Mouse (Mus musculus): ENCODE results near the gene Trmt2a. TPM values are rescaled to one million over a fixed set of nuclear protein-coding genes. Genes with fewer than 3 reads are reported as not detected.
A peak's percentile ranks its signal among the peaks of the same experiment; 100 is the strongest.
"Not testable (repeated sequence)": the region's sequence is repeated elsewhere in the genome, so short reads cannot be mapped to it uniquely, and the experiment has no call there.

Gene Trmt2a
- polyA plus RNA-seq, 1 experiment from 2014 or later: 58.2 TPM

GRCm38 (mm10) chr16:18288581-18289061 lies 40.1 kb downstream of the Trmt2a start:
- H3K36me3 ChIP-seq (ENCODE audit: control insufficient read depth, insufficient read depth, low read length): peaks cover 16% of the 10 kb centered on the region
- ATAC-seq (replicated peaks; ENCODE audit: insufficient number of reproducible peaks, low FRiP score, low TSS enrichment): peak; percentile 90
- WGBS (ENCODE audit: insufficient replicate concordance): under 1% methylated on average over 31 of the region's 31 CpGs

GRCm38 (mm10) chr16:18289067-18289588 lies 40.6 kb downstream of the Trmt2a start, which contains the start of gene Dgcr8:
Gene Dgcr8 (minus strand): TSS chr16:18289246.
- H3K27me3 ChIP-seq (ENCODE audit: control insufficient read depth, insufficient read depth, low read length): no peaks in the 10 kb centered on the region
- no peaks in the 10 kb centered on the region for H3K9me3 ChIP-seq (replicated peaks; ENCODE audit: control insufficient read depth, low read length)
- peak within 1 kb of the TSS; percentile 81 for H3K9ac ChIP-seq (ENCODE audit: low read depth, low read length)
- H3K4me2 ChIP-seq: peak within 1 kb of the TSS; percentile 98
- H3K4me1 ChIP-seq (ENCODE audit: control insufficient read depth, insufficient read depth, low read length): peaks cover 20% of the 10 kb centered on the region
- under 1% methylated on average over 60 of the region's 71 CpGs for WGBS (ENCODE audit: insufficient replicate concordance)
- ATAC-seq (replicated peaks; ENCODE audit: insufficient number of reproducible peaks, low FRiP score, low TSS enrichment): peak; percentile 98
- H3K27ac ChIP-seq (ENCODE audit: low read depth, low read length): peak within 1 kb of the TSS; percentile 72
- H3K36me3 ChIP-seq (ENCODE audit: control insufficient read depth, insufficient read depth, low read length): peaks cover 12% of the 10 kb centered on the region
- H3K4me3 ChIP-seq (ENCODE audit: low read depth, low read length): peak within 1 kb of the TSS; percentile 76

More at GRCm38 (mm10) chr16:18288581-18289061, 40.1 kb downstream of the Trmt2a start:
- Histone ChIP-seq H3K4me1 (ENCODE audit: control insufficient read depth, insufficient read depth, low read length) (peaks cover 20% of the 10 kb centered on the region), H3K4me3 (ENCODE audit: low read depth, low read length) (peak overlapping the region; percentile 76), H3K9ac (ENCODE audit: low read depth, low read length) (peak overlapping the region; percentile 81), H3K4me2 (peak overlapping the region; percentile 98), H3K27ac (ENCODE audit: low read depth, low read length) (peak overlapping the region; percentile 72), H3K27me3 (ENCODE audit: control insufficient read depth, insufficient read depth, low read length) (no peaks in the 10 kb centered on the region), H3K9me3 (replicated peaks; ENCODE audit: control insufficient read depth, low read length) (no peaks in the 10 kb centered on the region)

GRCm38 (mm10) chr16:18289614-18290013 lies 41.1 kb downstream of the Trmt2a start:
- H3K27ac ChIP-seq (ENCODE audit: low read depth, low read length): peak overlapping the region; percentile 60
- H3K27me3 ChIP-seq (ENCODE audit: control insufficient read depth, insufficient read depth, low read length); H3K36me3 ChIP-seq (ENCODE audit: control insufficient read depth, insufficient read depth, low read length); H3K9me3 ChIP-seq (replicated peaks; ENCODE audit: control insufficient read depth, low read length); ATAC-seq (replicated peaks; ENCODE audit: insufficient number of reproducible peaks, low FRiP score, low TSS enrichment): not testable (repeated sequence)
- WGBS (ENCODE audit: insufficient replicate concordance): 4% methylated on average over 7 of the region's 10 CpGs
- peak overlapping the region; percentile 76 for H3K4me3 ChIP-seq (ENCODE audit: low read depth, low read length)
- H3K4me1 ChIP-seq (ENCODE audit: control insufficient read depth, insufficient read depth, low read length): peaks cover 20% of the 10 kb centered on the region
- peak overlapping the region; percentile 58 for H3K9ac ChIP-seq (ENCODE audit: low read depth, low read length)
- peak overlapping the region; percentile 54 for H3K4me2 ChIP-seq

MicroRNAs encoded within 50 kb of the gene (microRNA counts, 519-probe panel; counts per million panel counts)
- 32.2 counts per million for microRNA mmu-miR-1306

Small RNA genes lying within 50 kb of the gene (microRNA-seq; reads per million reads assigned to microRNA genes)
- gene Gm24572 (ENCODE audit: borderline number of aligned reads): 3.9 reads per million, percentile 34 among the genes with 10 or more reads in this experiment
- 352 reads per million, percentile 77 among the genes with 10 or more reads in this experiment for gene Mir1306 (ENCODE audit: borderline number of aligned reads)

Other genes with a start within 250 kb of the Trmt2a start
- 64.3 and 64.7 TPM in 2 replicates for gene Dgcr6, start 195.8 kb upstream of the Trmt2a start, polyA plus RNA-seq (2014; fragmentation: Nextera tagmentation; extraction: Ambion mirVana)
- gene Prodh, start 158.5 kb upstream of the Trmt2a start, polyA plus RNA-seq (2014; fragmentation: Nextera tagmentation; extraction: Ambion mirVana): 8.0 TPM in 2 replicates
- gene Rtn4r, start 121.0 kb upstream of the Trmt2a start, polyA plus RNA-seq (2014; fragmentation: Nextera tagmentation; extraction: Ambion mirVana): 0.25 and 0.26 TPM in 2 replicates
- not detected in 2 replicates for gene Ccdc188, start 30.8 kb upstream of the Trmt2a start, polyA plus RNA-seq (2014; fragmentation: Nextera tagmentation; extraction: Ambion mirVana)
- gene Zdhhc8, start 13.5 kb upstream of the Trmt2a start, polyA plus RNA-seq (2014; fragmentation: Nextera tagmentation; extraction: Ambion mirVana): 16.3 and 17.3 TPM in 2 replicates
- gene Ranbp1, start 53 bp downstream of the Trmt2a start, polyA plus RNA-seq (2014; fragmentation: Nextera tagmentation; extraction: Ambion mirVana): 585 and 656 TPM in 2 replicates
- gene Gm49776, start 9.6 kb downstream of the Trmt2a start, polyA plus RNA-seq (2014; fragmentation: Nextera tagmentation; extraction: Ambion mirVana): 3.7 TPM in 1 of 2 replicates, not detected in the other
- 23.6 and 26.4 TPM in 2 replicates for gene Dgcr8, start 40.6 kb downstream of the Trmt2a start, polyA plus RNA-seq (2014; fragmentation: Nextera tagmentation; extraction: Ambion mirVana)
- 56.3 and 62.1 TPM in 2 replicates for gene Tango2, start 99.4 kb downstream of the Trmt2a start, polyA plus RNA-seq (2014; fragmentation: Nextera tagmentation; extraction: Ambion mirVana)
- gene Arvcf, start 99.5 kb downstream of the Trmt2a start, polyA plus RNA-seq (2014; fragmentation: Nextera tagmentation; extraction: Ambion mirVana): 19.5 and 23.4 TPM in 2 replicates
- 32.6 and 32.8 TPM in 2 replicates for gene Txnrd2, start 177.7 kb downstream of the Trmt2a start, polyA plus RNA-seq (2014; fragmentation: Nextera tagmentation; extraction: Ambion mirVana)
- 90.1 and 96.5 TPM in 2 replicates for gene Comt, start 178.2 kb downstream of the Trmt2a start, polyA plus RNA-seq (2014; fragmentation: Nextera tagmentation; extraction: Ambion mirVana)